Mouse (Mus musculus): ENCODE measurements around the gene Socs1. TPM values are rescaled to one million over a fixed set of nuclear protein-coding genes. Genes with fewer than 3 reads are reported as not detected.

The Socs1 gene
- polyA plus RNA-seq, 1 experiment from 2014 or later: 17.5 TPM

DNA sequence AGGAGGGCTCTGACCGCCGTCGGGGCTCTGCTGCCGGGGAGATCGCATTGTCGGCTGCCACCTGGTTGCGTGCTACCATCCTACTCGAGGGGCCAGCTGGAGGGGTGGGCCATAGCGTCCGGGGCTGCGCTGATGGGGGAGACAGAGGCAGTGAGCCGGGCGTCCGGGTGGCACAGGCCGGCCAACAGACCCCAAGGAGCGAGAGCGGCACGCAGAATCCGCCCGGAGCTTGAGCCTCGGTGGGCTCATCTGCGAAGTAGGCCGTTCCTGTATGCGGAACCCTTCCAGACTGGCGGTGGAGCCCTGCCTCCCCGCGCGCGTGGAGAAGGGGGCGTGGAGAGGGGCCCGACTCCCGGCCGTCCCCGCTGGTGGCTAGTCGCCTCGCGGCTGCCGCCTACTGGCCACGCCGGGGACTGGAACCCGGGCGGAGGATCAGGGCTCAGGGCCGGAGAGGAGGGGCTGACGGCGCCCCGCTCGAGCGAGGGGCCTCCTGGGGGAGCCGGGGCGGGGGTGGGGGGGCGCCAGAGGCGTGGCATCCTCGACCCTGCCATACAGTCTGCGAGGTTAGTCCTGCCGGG, 454 bp downstream of the Socs1 start:
- peak; percentile 87 for ATAC-seq (ENCODE audit: insufficient number of reproducible peaks, low FRiP score, low TSS enrichment, low read depth)
- peaks cover 66% of the 10 kb centered on the region for H3K4me1 ChIP-seq

DNA sequence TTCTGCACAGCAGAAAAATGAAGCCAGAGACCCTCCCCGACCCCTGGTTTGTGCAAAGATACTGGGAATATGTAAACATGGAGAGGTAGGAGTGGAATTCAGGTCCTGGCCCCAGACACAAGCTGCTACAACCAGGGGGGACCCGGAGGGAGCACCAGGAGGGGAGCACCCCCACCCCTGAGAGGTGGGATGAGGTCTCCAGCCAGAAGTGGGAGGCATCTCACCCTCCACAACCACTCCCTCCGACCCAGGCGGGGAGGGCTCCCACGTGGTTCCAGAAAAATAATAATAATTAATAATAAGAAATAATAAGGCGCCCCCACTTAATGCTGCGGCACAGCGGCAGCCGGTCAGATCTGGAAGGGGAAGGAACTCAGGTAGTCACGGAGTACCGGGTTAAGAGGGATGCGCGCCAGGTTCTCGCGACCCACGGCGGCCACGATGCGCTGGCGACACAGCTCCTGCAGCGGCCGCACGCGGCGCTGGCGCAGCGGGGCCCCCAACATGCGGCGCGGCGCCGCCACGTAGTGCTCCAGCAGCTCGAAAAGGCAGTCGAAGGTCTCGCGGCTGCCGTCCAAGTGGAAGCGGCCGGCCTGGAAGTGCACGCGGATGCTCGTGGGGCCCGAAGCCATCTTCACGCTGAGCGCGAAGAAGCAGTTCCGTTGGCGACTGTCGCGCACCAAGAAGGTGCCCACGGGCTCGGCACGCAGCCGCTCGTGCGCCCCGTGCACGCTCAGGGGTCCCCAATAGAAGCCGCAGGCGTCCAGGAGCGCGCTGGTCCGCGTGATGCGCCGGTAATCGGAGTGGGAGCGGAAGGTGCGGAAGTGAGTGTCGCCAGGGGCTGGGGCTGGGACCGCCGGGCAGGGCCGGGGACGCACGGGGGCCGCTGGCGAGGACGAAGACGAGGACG, 1.2 kb downstream of the Socs1 start:
- no peaks in the 10 kb centered on the region for H3K27me3 ChIP-seq
- H3K9me3 ChIP-seq: no peaks in the 10 kb centered on the region
- peak overlapping the region; percentile 80 for H3K4me2 ChIP-seq
- WGBS: 1% methylated on average over 81 of the region's 81 CpGs
- peak overlapping the region; percentile 100 for H3K27ac ChIP-seq
- peak overlapping the region; percentile 85 for H3K4me3 ChIP-seq
- no peak for ATAC-seq (ENCODE audit: insufficient number of reproducible peaks, low FRiP score, low TSS enrichment, low read depth)
- H3K9ac ChIP-seq: peak overlapping the region; percentile 80
- peaks cover 66% of the 10 kb centered on the region for H3K4me1 ChIP-seq
- no peaks in the 10 kb centered on the region for H3K36me3 ChIP-seq

More for the DNA sequence above, 454 bp downstream of the Socs1 start:
- no peaks in the 10 kb centered on the region for H3K9me3 ChIP-seq
- peak overlapping the region; percentile 80 for H3K9ac ChIP-seq
- H3K36me3 ChIP-seq: no peaks in the 10 kb centered on the region
- H3K4me3 ChIP-seq: peak overlapping the region; percentile 85
- no peaks in the 10 kb centered on the region for H3K27me3 ChIP-seq
- peak overlapping the region; percentile 80 for H3K4me2 ChIP-seq
- peak overlapping the region; percentile 100 for H3K27ac ChIP-seq
- WGBS: under 1% methylated on average over 54 of the region's 55 CpGs

DNA sequence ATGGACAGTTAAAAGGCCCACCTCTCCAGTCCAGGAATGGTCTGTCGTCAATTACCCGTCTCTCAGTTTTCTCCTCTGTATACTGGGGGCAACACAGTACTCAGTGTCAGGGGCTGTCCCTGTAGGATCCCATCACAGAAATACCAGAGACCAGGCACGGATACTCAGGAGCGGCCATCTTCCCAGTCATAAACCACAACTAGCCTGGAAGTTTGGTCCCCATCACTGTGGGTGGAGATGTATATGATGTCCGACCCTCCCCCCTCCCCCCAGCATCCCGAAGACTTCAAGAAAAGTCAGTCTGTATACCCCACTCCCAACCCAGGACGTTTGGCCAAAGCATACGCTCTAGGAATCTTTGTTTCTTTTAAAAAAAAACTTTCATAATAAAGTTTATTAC, 1.9 kb downstream of the Socs1 start:
- no peaks in the 10 kb centered on the region for H3K27me3 ChIP-seq
- H3K9ac ChIP-seq: peak overlapping the region; percentile 14; the same call in 1 of the 2 replicates
- peak overlapping the region; percentile 80 for H3K4me2 ChIP-seq
- peak overlapping the region; percentile 85 for H3K4me3 ChIP-seq
- 38% methylated on average over 8 of the region's 8 CpGs for WGBS
- no peaks in the 10 kb centered on the region for H3K36me3 ChIP-seq
- peak overlapping the region; percentile 100 for H3K27ac ChIP-seq
- no peaks in the 10 kb centered on the region for H3K9me3 ChIP-seq
- H3K4me1 ChIP-seq: peaks cover 66% of the 10 kb centered on the region
- no peak for ATAC-seq (ENCODE audit: insufficient number of reproducible peaks, low FRiP score, low TSS enrichment, low read depth)

DNA sequence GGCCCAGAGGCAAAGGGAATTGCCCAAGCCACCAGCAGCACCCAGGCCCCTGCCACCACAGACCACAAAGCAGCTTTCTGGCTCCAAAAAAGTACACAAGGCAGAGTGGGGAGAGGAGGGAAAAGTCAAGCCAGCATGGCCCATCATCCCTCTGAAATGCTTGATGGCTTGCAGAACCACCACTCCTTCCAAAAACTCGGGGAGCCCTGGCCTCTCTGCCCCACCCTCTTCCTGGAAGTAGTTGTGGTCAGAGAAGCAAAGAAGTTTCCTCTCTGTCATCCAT, 2.2 kb downstream of the Socs1 start:
- peak overlapping the region; percentile 14; the same call in 1 of the 2 replicates for H3K9ac ChIP-seq
- peaks cover 64% of the 10 kb centered on the region for H3K4me1 ChIP-seq
- WGBS: 18% methylated on average over 1 of the region's 1 CpGs
- H3K4me2 ChIP-seq: peak overlapping the region; percentile 80
- H3K36me3 ChIP-seq: no peaks in the 10 kb centered on the region
- ATAC-seq (ENCODE audit: insufficient number of reproducible peaks, low FRiP score, low TSS enrichment, low read depth): no peak
- no peaks in the 10 kb centered on the region for H3K9me3 ChIP-seq
- no peaks in the 10 kb centered on the region for H3K27me3 ChIP-seq
- H3K27ac ChIP-seq: peak overlapping the region; percentile 64
- peak overlapping the region; percentile 85 for H3K4me3 ChIP-seq

DNA sequence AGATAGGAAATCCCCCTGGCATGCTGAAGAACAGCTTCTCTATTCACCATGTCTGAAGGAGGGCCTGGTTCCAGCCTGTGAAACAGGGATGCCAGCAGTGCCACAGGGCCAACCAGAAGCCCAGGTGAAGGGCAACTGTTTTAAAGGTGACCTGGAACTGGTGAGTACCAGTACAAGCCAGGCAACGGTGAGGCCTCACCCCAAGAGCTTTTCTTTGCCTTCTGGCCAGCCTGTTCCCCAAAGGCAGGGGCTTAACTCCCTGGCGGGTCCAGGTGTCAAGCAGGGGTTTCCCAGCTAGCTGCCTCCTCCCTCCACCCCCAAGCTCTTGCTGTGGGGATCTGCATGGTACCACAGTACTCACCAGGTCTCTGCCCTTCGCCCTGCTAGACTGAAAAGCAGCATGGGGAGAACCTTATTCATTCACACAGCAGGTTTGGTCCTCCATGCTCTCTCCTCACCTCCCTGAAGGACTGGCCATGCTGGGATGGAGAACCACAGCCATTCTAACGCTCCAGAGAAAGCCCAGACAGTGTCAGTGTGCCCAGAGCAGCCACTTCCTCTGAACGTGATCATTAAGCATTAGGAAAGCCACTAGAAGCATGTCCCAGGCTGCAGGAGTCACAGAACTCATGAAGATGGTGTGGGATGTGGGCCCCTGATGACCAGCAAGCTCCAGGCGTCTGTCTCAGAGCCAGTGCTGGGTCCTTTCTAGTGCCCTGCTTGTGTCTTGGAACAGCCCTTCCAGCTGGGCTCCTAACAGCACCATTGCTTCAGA, 2.8 kb downstream of the Socs1 start:
- 41% methylated on average over 6 of the region's 6 CpGs for WGBS
- no peak for ATAC-seq (ENCODE audit: insufficient number of reproducible peaks, low FRiP score, low TSS enrichment, low read depth)
- Histone ChIP-seq H3K36me3 (no peaks in the 10 kb centered on the region), H3K9me3 (no peaks in the 10 kb centered on the region), H3K9ac (no peak overlapping the region), H3K4me3 (peak overlapping the region; percentile 85), H3K4me1 (peaks cover 64% of the 10 kb centered on the region), H3K27ac (peak overlapping the region; percentile 64), H3K27me3 (no peaks in the 10 kb centered on the region), H3K4me2 (peak overlapping the region; percentile 80)

DNA sequence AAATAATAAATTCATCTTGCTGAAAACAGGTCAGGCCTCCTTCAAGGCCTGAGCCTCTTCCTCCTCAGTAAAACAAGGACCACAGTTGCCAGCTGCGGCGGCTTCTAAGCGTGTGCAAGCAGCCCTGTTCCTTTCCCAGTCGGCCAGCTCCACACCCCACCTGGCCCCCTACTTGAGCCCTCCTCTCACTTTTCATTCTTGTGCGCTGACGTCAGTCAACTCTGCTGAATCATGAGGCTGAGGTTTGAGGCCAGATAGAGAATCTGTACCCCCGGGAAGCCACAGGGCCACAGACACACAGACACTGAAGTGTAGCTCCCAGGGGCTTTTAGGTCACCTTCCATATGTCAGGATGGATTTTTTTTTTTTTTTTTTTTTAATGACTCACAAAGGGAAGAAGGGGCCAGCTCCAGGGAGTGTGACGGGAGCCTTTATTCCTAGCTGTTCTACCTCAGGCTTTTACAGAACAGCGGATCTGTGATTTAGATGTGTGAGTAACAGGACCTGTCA, 3.4 kb downstream of the Socs1 start:
- Histone ChIP-seq H3K9ac (no peak overlapping the region), H3K27ac (peak overlapping the region; percentile 58), H3K27me3 (no peaks in the 10 kb centered on the region), H3K9me3 (no peaks in the 10 kb centered on the region), H3K4me3 (peak overlapping the region; percentile 85; the same call in 1 of the 2 replicates), H3K36me3 (no peaks in the 10 kb centered on the region), H3K4me1 (peaks cover 58% of the 10 kb centered on the region), H3K4me2 (peak overlapping the region; percentile 80)
- 25% methylated on average over 9 of the region's 9 CpGs for WGBS
- ATAC-seq (ENCODE audit: insufficient number of reproducible peaks, low FRiP score, low TSS enrichment, low read depth): no peak

DNA sequence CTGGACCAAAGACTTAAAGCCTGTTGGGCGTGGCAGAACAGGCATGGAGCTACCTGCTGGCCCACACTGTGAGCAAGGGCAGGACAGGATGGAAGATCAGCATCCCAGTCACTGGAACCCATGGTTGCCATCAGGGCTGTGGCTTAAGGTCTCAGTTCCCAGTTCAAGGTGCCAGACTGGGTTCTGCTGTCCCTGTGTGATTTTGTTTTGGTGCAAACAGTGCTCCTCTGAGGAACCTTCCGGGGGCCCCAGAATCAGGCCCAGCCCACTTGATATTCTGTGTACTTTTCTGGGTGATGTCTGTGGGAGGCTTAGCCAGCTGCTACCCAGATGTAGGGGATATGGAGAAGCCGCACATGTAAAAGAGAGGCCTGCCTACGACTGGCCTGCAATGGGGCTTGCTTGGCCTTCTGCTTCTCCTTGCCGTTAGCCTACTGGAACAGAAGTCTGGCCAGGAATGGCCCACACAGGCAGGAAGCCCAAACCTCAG, 4.7 kb downstream of the Socs1 start:
- Histone ChIP-seq H3K36me3 (no peaks in the 10 kb centered on the region), H3K27me3 (no peaks in the 10 kb centered on the region), H3K4me3 (no peak overlapping the region), H3K9me3 (no peaks in the 10 kb centered on the region), H3K27ac (peak overlapping the region; percentile 58), H3K4me1 (peaks cover 49% of the 10 kb centered on the region), H3K9ac (0 out of 2 replicates have a peak overlapping the region, but pooled peaks have one; percentile 14), H3K4me2 (no peak overlapping the region)
- 47% methylated on average over 5 of the region's 5 CpGs for WGBS
- ATAC-seq (ENCODE audit: insufficient number of reproducible peaks, low FRiP score, low TSS enrichment, low read depth): no peak

DNA sequence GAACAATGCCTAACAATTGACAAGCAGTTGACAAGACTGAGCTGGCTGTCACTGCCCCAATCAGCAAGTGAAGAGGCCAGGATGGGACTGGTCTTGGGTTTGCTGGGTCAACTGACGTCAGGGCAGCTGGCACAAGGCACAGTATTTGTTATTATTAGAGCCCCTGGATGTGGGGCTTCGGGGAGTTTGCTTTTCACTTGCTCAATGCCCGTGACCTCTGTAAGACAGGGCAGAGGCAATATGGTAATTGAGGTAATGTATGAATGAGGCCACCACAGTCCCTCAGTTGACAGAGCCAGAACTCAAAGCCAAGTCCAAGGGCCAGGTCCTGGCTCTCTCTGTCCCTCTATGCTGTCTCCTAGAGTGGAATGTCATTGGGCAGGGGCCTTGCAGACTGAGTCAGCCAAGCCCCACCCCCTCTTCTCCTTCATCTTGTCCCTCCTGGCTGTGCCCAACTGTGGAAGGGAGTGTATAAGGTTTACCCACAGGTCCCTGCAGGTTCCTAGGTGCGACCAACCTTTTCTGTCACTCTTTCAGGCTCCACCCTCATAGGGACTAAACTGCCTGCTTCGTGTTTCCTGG, 7.7 kb downstream of the Socs1 start:
- no peak for ATAC-seq (ENCODE audit: insufficient number of reproducible peaks, low FRiP score, low TSS enrichment, low read depth)

DNA sequence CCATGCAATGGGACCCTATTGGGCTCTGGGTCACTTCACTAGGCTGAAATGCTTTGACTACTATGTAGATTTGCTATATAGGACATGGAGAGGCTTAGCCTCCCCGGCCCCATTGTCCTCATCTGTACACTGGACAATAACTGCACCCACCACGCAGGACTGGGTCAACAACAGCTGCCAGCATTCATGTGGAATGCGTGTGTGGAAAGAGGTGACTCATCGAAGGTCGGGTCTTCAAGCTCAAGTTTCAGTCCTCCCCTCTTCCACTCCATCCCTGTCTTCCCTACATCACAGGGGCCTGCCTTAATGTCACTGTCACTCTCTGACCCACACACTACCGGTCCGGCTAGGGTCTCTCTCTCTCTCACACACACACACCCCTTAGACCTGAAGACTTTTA, 9.0 kb downstream of the Socs1 start:
- 54% methylated on average over 7 of the region's 7 CpGs for WGBS
- Histone ChIP-seq H3K36me3 (no peaks in the 10 kb centered on the region), H3K4me3 (no peak overlapping the region), H3K9me3 (no peaks in the 10 kb centered on the region), H3K4me1 (peaks cover 15% of the 10 kb centered on the region), H3K27me3 (no peaks in the 10 kb centered on the region), H3K9ac (no peak overlapping the region), H3K27ac (no peak overlapping the region), H3K4me2 (no peak overlapping the region)
- ATAC-seq (ENCODE audit: insufficient number of reproducible peaks, low FRiP score, low TSS enrichment, low read depth): no peak

More for the DNA sequence above, 7.7 kb downstream of the Socs1 start:
- no peaks in the 10 kb centered on the region for H3K9me3 ChIP-seq
- no peak overlapping the region for H3K4me3 ChIP-seq
- 75% methylated on average over 5 of the region's 5 CpGs for WGBS
- no peaks in the 10 kb centered on the region for H3K36me3 ChIP-seq
- H3K27ac ChIP-seq: no peak overlapping the region
- peaks cover 26% of the 10 kb centered on the region for H3K4me1 ChIP-seq
- no peaks in the 10 kb centered on the region for H3K27me3 ChIP-seq
- H3K4me2 ChIP-seq: no peak overlapping the region
- H3K9ac ChIP-seq: no peak overlapping the region

DNA sequence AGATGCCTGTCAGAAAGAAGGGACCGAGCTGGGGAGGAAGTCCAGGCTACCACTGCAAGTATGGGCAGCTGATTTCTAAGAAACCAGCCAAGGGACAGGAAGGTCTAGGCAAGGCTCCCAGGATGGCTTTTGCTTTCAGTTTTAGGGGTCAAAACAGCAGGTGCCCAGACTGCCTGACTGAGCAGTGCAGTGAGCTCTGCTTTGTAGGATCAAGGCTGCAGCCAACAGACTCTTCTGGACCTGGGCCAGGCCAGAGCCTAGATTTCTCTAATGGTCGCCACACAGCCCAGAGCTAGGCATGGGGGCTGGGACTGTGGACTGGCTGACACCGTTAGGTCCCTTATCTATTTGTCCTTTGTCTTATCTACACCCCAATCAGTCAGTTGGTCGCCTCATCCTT, 10.6 kb downstream of the Socs1 start:
- Histone ChIP-seq H3K4me2 (no peak overlapping the region), H3K4me1 (peaks cover 13% of the 10 kb centered on the region), H3K36me3 (no peaks in the 10 kb centered on the region), H3K9ac (no peak overlapping the region), H3K27me3 (no peaks in the 10 kb centered on the region), H3K27ac (no peak overlapping the region), H3K4me3 (no peak overlapping the region), H3K9me3 (no peaks in the 10 kb centered on the region)
- ATAC-seq (ENCODE audit: insufficient number of reproducible peaks, low FRiP score, low TSS enrichment, low read depth): no peak
- WGBS: 66% methylated on average over 4 of the region's 4 CpGs

DNA sequence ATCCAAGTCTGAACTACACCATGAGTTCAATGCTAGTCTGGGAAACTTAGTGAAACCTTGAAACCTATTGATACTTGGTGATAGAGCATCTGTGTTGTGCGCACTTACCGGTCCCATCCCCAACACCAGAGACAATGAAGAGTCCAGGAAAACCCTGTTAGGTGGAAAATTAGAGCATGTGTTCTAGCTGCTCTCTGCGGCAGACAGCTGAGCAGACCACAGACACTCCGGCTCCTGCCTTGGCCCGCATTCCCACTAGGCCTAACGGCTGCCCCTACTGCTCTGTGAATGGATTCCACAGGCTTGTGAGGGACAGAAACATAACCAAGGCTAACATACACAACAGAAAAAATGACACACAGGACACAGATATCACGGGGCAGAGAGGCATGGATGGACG, 11.8 kb downstream of the Socs1 start:
- WGBS: 71% methylated on average over 8 of the region's 8 CpGs
- peaks cover 23% of the 10 kb centered on the region for H3K4me1 ChIP-seq
- H3K4me3 ChIP-seq: no peak overlapping the region
- no peaks in the 10 kb centered on the region for H3K36me3 ChIP-seq
- no peak overlapping the region for H3K4me2 ChIP-seq
- H3K9ac ChIP-seq: no peak overlapping the region
- ATAC-seq (ENCODE audit: insufficient number of reproducible peaks, low FRiP score, low TSS enrichment, low read depth): no peak
- no peak overlapping the region for H3K27ac ChIP-seq
- H3K27me3 ChIP-seq: no peaks in the 10 kb centered on the region
- no peaks in the 10 kb centered on the region for H3K9me3 ChIP-seq

Measured in limb, embryonic 15.5 days (tissue).